Mouse (Mus musculus) liver, embryonic 15.5 days (tissue): ENCODE data around the gene Btbd8. TPM values are rescaled to one million over a fixed set of nuclear protein-coding genes. Genes with fewer than 3 reads are reported as not detected.

Experiments used
- polyA plus RNA-seq: library from polyadenylated mRNA; unstranded; fragments of >200 nt; fragmentation: Nextera tagmentation; extraction: Ambion mirVana; gene quantifications from 2 replicates; pipeline ENCODE4 v1.2.1, GENCODE M21; 2015

Gene Btbd8
- polyA plus RNA-seq, 1 experiment from 2014 or later, result 1.2 TPM

Other genes with a start within 250 kb of the Btbd8 start
- gene Tgfbr3, start 148.4 kb upstream of the Btbd8 start, polyA plus RNA-seq, result 6.0 TPM in 2 replicates
- 0.15 and 0.23 TPM in 2 replicates for gene Brdt, start 106.8 kb upstream of the Btbd8 start, polyA plus RNA-seq
- 0.09 TPM in 2 replicates for gene Ephx4, start 35.3 kb upstream of the Btbd8 start, polyA plus RNA-seq
- gene Lpcat2b, start 6.4 kb upstream of the Btbd8 start, polyA plus RNA-seq, result not detected in 2 replicates
- 0.05 TPM in 1 of 2 replicates, not detected in the other for gene Gm42669, start 69.6 kb downstream of the Btbd8 start, polyA plus RNA-seq
- gene 1700028K03Rik, start 96.7 kb downstream of the Btbd8 start, polyA plus RNA-seq, result 0.02 TPM in 1 of 2 replicates, not detected in the other
- gene Rpap2, start 159.4 kb downstream of the Btbd8 start, polyA plus RNA-seq, result 4.7 and 6.4 TPM in 2 replicates
- gene Glmn, start 159.9 kb downstream of the Btbd8 start, polyA plus RNA-seq, result 5.3 and 5.4 TPM in 2 replicates